Mouse (Mus musculus): ENCODE measurements around the gene Ccl8. TPM values are rescaled to one million over a fixed set of nuclear protein-coding genes. Genes with fewer than 3 reads are reported as not detected.

Ccl8 gene
- polyA plus RNA-seq, 1 experiment from 2014 or later: 0.75 TPM

GRCm38 (mm10) chr11:82159126-82159525 is 44.1 kb downstream of the Ccl8 start:
- H3K27me3 ChIP-seq (ENCODE audit: insufficient read depth, low read length): no peaks in the 10 kb centered on the region
- TF ChIP-seq CTCF (IDR thresholded peaks at IDR 0.05; ENCODE audit: low read depth): no peak
- H3K27ac ChIP-seq: no peak overlapping the region
- no peaks in the 10 kb centered on the region for H3K36me3 ChIP-seq (ENCODE audit: insufficient read depth, low read length)
- H3K9ac ChIP-seq (ENCODE audit: low read depth, low read length): no peak overlapping the region
- no peak for ATAC-seq (replicated peaks; ENCODE audit: low FRiP score, low read depth)
- H3K4me3 ChIP-seq (replicated peaks; ENCODE audit: low read depth, low read length): no peak overlapping the region
- no peak for DNase-seq (ENCODE audit: low spot score)
- no peak overlapping the region for H3K4me2 ChIP-seq (ENCODE audit: low read length)
- H3K9me3 ChIP-seq (replicated peaks; ENCODE audit: low read length): no peaks in the 10 kb centered on the region
- no peaks in the 10 kb centered on the region for H3K4me1 ChIP-seq (replicated peaks; ENCODE audit: insufficient read depth, low read length)
- WGBS: 90% methylated on average over 2 of the region's 2 CpGs

- ATAC-seq (replicated peaks; ENCODE audit: low FRiP score, low read depth): no peak
Measured at GRCm38 (mm10) chr11:82163285-82163684, 48.3 kb downstream of the Ccl8 start.

More at GRCm38 (mm10) chr11:82163285-82163684, 48.3 kb downstream of the Ccl8 start:
- H3K9me3 ChIP-seq (replicated peaks; ENCODE audit: low read length): no peaks in the 10 kb centered on the region
- no peak for DNase-seq (ENCODE audit: low spot score)
- H3K27me3 ChIP-seq (ENCODE audit: insufficient read depth, low read length): no peaks in the 10 kb centered on the region
- no peaks in the 10 kb centered on the region for H3K36me3 ChIP-seq (ENCODE audit: insufficient read depth, low read length)
- no peak overlapping the region for H3K4me3 ChIP-seq (replicated peaks; ENCODE audit: low read depth, low read length)
- TF ChIP-seq CTCF (IDR thresholded peaks at IDR 0.05; ENCODE audit: low read depth): no peak
- no peak overlapping the region for H3K9ac ChIP-seq (ENCODE audit: low read depth, low read length)
- H3K27ac ChIP-seq: no peak overlapping the region
- H3K4me1 ChIP-seq (replicated peaks; ENCODE audit: insufficient read depth, low read length): no peaks in the 10 kb centered on the region
- WGBS: 71% methylated on average over 8 of the region's 8 CpGs
- H3K4me2 ChIP-seq (ENCODE audit: low read length): no peak overlapping the region

Other genes starting within 250 kb of the Ccl8 start
- 2.6 and 2.9 TPM in 2 replicates for gene Asic2, start 146.7 kb upstream of the Ccl8 start, polyA plus RNA-seq (2015; fragmentation: Nextera tagmentation; extraction: Ambion mirVana)
- 2.1 and 2.4 TPM in 2 replicates for gene Ccl2, start 79.6 kb upstream of the Ccl8 start, polyA plus RNA-seq (2015; fragmentation: Nextera tagmentation; extraction: Ambion mirVana)
- gene Gm17268, start 76.6 kb upstream of the Ccl8 start, polyA plus RNA-seq (2015; fragmentation: Nextera tagmentation; extraction: Ambion mirVana): not detected in 2 replicates
- gene Ccl7, start 69.5 kb upstream of the Ccl8 start, polyA plus RNA-seq (2015; fragmentation: Nextera tagmentation; extraction: Ambion mirVana): 1.3 and 2.9 TPM in 2 replicates
- 7.9 and 9.1 TPM in 2 replicates for gene Ccl11, start 57.4 kb upstream of the Ccl8 start, polyA plus RNA-seq (2015; fragmentation: Nextera tagmentation; extraction: Ambion mirVana)
- gene Ccl12, start 13.3 kb upstream of the Ccl8 start, polyA plus RNA-seq (2015; fragmentation: Nextera tagmentation; extraction: Ambion mirVana): 5.7 and 6.4 TPM in 2 replicates
- not detected in 2 replicates for gene Ccl1, start 190.5 kb downstream of the Ccl8 start, polyA plus RNA-seq (2015; fragmentation: Nextera tagmentation; extraction: Ambion mirVana)

Measured in kidney, postnatal 0 days (tissue).